Mouse (Mus musculus): ENCODE measurements around the gene Pgm2.

Pgm2 gene

DNA sequence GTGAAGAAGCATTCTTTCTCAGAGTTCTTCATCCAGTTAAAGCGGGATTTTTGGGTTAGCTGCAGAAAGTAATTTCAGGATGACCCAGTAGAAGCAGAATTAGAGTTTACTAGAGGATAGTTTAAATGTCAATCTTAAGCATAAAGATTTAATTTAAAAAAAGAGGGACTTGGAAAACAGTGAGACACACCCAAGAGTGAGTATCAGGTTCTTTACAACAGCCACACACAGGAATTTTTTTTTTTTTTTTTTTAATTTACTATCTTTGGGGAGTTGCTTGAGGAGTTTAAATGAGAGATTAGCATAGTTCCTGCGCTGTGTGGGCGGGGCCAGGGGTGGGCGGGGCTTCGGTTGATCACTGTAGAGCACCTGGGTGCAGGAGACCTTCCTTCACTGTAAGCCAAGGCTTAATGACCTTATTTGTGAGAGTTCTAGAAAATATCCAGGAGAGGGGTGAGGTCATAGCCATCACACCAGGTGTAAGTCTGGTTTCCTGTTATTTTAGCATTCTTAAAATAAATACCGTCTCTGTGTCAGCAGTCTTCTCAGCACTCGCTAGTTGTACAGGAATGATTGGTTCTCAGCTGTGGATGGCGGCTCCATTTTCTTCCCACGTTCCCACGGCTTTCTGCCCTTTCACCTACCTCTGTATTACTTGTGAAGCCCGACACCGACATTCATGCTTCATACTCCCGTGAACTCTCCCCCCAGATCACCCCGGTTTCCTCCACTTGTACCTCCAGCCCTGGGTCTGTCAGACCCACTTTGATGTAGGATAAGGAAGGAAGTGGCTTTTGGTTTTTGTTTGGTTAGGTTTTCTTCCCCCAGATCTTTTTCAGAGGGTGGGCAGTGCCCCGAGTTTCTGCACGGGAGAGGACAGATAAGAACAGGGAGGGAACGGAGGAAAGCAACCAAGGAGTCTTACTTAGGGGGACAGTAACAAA is 56.7 kb downstream of the Pgm2 start:
- DNase-seq = no peak

DNA sequence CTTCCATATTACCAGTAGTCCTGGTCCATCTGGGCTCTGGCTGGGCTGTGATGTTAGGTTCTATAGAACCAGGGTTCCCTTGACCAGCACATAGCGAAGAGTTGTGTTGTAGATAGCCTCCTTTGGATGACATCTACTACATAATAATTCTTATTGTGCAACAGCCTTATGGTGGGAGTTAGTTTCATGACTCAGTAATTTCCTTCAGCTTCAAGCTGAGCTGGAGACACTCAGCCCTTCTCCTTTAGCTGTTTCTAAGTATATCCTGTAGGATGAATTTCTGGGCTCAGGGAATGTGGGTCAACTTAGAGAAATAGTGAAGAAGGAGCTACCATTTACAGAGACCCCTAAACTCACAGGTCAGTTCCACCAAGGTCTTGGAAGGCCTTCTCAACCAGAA is 60.6 kb downstream of the Pgm2 start:
- DNase-seq = no peak

DNA sequence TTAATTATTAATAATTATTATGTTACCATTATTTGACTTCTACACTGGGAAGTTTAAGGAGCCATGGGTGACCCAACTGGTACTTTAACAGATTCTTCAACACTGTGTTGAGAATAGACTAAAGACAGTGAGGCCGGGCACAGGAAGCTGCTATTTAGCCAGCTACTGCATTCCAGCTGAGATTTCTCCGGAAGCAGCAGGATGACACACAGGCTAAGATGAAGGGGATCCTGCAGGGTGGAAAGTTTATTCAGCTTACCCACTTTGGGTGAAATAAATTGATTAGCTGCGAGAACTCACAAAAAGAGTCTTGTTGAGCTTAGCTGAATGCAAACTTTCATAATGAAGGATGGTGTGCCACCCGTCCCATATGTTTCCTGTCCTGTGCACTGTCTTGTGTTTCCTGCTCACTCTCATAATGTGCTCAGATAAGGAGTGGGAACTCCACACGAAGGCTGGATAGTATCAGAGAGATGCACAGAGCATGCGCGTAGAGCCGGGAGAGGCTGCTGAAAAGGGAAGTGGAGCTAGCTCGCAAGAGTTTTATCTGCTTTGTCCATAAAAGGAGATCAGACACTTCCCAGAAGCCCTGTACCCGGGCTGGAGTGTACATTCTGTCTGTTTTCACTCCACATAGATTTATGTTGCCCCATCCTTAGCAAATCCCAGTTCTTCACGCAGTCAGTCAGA is 63.3 kb downstream of the Pgm2 start, which contains the start of gene Tbc1d1:
Gene Tbc1d1, plus strand, starts transcription at position 445 of the 690 bp plus-strand sequence.
- peak; percentile 65 for DNase-seq

DNA sequence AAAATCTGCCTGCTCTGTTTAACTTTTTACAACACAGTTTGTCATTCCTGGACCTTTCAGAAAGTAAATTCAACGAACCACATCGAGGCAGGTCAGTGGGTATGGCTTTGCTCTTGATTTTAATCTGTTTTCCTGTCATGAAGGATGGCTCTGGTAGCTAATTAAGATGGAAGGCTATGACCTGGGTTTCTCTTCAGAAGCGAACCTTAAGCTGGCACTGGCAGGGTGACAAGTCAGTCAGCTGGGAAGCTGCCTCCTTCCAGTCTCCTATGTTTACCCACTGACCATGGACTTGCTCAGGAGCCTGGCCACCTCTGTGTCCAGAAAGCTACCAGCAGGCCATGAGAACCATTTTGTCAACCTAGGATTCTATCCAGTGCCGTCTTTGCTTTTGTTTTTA is 63.8 kb downstream of the Pgm2 start:
- no peak for DNase-seq

DNA sequence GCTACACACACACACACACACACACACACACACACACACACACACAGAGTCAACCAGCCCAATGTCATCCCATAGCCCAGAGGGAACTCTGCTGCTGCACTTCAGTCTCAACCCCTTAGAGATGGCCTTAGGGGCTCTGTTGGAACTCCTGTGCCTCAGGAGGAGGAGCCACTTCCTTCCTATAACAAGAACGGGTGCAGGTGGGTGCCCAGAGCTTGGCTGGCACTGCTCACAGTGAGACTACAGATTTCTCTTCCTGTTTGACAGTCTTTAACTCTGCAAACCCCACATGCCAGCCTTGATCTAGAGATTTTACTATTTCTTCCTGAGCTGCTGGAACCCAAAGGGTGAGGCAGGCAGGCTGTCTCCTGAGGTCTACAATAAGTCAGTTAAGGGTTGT is 65.2 kb downstream of the Pgm2 start:
- DNase-seq = no peak

DNA sequence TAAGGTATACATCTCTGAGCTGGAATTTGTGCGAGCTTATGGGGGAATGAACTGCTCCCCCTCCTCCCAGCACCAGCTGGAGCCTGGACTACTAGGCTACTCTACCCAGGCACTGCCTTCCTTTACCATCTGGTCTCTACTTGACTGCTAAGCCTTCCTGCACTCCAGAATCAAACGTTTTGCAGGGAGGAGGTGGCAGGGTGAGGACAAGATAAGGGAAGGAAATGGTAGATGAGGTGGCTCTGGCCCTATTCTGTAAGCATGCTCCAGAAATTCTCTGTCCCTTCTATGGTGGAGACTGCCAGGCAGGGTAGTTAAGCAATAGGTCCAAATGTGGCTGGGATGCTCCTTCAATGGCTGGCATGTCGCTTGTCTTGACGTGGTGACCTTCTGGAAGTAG is 65.8 kb downstream of the Pgm2 start:
- DNase-seq = no peak

DNA sequence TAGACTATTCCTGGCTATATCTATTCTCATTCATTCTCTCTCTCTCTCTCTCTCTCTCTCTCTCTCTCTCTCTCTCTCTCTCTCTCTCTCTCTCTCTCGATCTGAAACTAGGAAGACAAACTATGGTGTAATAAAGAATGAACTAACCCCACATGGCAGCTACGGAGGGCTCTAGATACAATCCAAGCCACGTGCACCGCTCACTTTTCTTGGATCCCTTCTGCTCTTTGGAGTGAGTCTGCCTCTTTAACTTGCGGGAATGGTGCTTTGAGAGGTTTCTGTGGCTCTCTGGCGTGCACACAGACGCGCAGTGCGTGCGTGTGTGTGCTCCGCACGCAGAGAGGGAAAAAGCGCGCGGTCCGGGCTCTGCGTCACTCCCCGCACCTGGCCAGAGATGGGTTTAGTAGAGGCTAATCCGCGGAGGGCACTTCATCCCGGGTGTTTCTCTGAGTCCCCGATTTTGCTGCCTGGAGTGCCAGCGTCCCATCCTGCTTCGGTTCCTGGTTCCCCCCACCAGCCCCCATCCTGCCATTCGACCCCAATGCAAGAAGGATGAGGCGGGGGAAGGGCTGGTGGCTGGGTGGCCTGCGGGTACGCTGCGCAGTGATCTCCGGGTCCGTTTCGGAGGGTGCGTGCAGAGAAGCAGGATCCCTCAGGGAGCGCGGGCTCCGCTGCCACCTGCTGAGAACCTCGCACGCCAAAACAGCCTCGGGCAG is 66.5 kb downstream of the Pgm2 start:
- DNase-seq = peak; percentile 53

DNA sequence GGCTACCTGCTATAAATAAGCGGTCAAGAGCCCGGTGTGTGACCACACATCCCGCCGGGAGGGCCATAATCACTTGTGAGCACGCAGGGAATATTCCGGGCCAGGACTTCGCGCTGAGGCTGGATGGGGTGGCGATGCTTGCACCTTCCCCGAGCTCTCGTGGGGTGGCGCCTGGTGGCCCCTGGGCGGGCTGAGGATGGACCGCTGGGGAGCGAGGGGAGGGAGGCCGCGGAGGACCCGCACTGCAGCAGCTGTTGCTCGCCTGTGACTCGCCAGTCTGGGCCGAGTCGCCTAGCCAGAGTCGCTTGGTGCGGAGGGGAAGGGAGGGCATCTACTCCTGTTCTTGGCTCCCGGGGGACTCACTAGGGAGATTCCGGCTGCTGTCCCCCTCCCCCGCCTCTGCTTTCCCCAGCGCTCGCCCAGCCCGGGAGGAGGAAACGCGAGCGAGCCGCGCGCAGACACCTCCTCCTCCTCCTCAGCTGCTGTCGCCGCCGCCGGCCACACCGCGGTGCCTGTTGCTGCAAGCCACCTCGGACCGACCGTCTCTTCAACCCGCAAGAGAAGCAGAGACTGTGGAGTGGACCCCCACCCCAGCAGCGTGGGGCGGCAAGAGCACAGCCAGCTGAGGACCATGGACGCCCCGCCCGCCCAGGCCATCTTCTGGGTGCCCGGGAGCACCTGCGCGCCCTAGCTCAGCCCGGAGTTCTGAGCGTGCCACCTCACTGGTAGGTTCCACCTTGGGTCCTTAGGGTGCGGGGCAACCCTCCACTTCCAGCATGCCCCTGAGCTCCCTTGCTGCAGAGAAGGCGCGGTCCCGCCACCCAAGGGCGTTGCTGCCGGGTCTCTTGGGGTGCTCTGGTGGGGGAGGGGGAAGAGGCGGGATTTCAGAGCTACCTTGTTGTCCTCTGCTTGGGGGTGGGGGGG is 67.3 kb downstream of the Pgm2 start:
- peak; percentile 80 for DNase-seq

DNA sequence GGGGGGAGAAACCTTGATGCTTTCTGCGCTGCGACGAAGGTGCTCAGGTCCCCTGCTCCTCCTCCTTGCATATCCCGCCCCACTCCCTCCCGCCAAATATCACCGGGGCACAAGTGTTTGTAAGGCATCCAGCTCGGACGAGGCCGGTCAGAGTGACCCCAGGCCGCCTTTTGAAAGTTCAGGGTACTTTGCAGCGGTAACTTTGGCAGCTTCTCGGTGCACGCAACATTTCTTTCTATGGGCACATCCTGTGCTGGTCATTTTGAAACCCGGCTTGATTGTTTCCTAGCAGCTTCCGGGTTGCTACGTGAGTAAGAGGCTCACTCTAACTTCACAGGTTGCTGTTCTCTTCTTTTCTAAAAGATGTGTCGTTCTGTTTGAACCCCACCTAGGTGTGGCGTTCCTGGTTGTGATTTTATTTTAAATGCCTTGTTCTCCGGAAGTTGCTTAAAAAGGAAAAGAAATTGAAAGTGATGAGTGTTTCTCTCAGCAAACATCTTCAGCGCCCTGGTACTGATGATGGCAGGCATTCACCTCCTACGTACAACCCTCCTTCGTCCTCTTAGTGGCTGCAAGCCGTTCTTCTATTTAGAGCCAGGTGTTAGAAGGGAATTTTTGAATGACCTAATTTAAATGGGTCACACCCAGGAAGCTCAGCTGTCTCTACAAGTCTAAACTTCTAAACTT is 68.1 kb downstream of the Pgm2 start:
- DNase-seq = peak; percentile 29

DNA sequence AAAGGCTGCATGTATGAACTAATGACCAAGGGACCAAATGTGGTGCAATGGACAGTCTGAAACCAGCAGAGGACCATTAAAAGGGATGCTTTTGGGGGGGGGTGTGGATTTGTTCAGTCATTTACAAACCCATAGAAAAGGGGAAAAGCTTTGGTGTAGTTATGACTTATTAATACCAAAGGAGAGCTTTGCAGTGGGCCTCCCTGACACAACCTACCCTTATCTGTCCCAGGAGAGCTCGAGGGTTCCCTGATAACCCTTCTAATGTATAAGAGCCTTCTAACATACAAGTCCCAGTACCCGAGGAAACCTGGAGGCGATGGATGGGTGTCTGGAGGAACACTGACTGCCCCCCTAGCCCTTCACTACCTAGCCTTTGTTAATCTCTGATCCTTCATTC is 69.2 kb downstream of the Pgm2 start:
- no peak for DNase-seq

DNA sequence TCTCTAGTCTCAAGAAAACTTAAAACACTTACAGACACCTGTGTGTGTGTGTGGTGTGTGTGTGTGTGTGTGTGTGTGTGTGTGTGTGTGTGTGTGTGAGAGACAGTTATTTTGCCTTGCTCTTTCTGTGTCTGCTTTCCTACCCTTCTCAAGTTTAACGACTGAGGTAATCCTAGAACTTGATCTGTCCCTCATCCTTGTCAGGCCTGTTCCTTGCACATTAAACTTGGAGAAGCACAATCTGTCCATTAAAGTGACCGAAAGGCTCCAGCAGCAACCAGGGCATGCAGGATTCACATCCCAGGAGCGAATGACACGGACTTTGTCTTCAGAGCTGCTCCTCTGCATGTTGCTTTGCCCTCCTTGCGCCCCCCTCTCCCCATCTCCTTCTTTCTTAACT is 69.8 kb downstream of the Pgm2 start:
- no peak for DNase-seq

DNA sequence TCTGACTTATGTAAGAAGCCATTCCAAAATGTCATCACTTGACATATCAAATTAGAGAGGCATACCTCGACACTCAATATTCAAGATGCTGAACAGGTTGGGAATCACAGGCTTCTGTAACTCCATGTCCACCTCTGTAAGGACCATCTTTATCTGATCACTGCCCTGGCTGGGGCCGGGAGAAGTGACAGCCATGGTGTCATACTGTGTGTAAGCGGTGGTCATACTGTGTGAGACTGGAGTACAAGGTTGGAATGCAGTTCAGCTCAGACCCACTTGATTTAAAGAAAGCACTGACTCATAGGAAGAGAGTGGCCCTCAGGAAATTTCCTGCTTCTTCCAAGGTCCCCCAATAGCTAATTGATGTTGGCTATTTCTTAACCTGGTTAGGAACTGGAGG is 71.7 kb downstream of the Pgm2 start:
- no peak for DNase-seq

DNA sequence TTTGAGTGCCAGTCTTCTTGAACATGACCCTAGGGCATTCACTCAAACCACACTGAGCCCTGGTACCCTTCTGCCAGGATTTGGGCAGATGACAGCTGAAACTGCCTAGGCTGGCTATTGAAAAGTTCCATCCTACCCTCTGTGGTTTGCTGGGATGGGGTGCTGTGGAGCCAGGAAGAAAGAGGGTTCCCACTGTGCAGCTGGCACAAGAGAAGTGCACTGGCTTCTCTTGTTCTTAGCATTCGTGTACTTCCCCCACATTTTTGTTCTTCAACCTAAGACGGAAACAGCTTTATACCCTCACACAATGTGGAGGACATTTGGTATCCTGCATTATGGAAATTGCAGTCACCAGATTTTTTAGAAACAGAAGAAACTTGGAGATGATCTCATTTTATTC is 73.1 kb downstream of the Pgm2 start:
- DNase-seq = no peak

DNA sequence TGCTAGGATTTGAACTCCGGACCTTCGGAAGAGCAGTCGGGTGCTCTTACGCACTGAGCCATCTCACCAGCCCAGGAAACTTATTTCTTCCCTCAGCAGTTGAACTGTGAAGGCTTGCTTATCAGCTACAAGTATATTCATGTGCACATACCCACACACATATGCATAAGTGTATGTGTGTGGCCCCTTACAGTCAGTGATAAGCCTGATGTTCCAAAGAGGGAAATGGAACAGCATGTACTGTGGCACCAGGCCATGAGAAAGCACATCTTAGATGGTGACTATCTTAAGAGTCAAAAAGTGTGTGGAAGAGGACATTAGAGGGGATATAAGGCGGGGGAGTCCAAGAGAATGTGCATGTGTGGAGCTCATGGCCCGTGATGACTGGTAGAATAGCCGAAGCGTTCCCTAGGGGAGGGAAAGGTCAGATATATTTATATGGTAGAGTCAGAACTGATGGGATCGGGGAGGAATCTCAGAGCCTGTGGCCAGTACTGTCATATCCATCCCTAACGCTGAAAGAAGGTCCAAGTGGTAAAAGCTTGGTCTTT is 76.3 kb downstream of the Pgm2 start:
- no peak for DNase-seq

DNA sequence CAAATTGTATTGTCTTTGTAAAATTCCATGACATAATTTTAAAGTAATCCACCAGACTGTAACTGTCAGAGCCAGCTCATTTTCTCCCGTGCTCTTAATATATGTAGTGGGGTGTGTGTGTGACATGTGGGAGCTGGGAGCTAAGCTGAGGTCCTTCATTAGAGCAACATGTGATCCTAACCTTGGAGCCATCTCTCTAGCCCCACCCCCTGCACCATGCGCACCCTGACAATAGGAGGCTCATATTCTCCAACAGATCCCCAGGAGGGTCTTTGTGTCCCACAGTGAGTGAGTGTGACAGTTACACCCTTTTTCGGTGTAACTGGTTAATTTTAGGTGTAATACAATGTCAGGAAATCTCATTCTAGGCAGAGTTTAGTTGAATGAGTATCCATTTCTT is 80.1 kb downstream of the Pgm2 start:
- DNase-seq = no peak

DNA sequence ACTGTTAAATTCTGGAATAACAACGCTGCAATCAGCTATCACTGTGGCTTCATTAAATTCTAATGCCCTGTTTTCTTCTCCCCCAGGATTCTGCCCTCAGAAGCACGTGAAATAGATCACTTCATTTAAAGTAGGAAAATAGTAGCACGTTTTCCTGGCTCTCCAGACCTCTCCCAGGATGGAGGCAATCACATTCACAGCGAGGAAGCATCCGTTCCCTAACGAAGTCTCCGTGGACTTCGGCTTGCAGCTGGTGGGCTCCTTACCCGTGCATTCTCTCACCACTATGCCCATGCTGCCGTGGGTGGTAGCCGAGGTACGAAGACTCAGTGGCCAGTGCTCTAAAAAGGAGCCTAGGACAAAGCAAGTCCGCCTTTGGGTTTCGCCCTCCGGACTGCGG is 80.6 kb downstream of the Pgm2 start:
- no peak for DNase-seq

DNA sequence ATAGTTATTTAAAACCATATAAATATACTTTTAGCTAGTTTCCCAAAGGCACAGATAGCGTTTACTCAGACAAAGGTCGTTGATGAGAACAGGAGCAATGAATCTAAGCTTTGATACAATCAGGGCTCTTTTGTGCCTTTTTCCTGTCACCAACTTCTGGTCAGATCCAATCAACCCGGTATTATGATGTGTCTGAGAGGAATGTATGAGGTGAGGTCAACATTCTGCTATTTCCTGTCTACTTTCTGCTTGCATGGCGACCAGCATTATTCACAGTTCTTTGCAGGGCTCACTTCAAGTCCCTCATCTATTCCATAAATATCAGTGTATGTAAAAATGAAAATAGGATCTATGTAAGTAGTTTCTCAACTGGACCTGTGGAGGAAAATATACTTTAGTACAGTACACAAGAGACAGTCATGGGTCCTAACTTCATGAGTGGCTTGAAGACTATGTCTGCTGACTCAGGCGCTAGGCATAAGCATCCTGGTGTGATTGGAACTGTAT is 81.7 kb downstream of the Pgm2 start:
- DNase-seq = no peak
